ENCODE assay signal across 22 mouse cellular contexts in the genomic region with DNA sequence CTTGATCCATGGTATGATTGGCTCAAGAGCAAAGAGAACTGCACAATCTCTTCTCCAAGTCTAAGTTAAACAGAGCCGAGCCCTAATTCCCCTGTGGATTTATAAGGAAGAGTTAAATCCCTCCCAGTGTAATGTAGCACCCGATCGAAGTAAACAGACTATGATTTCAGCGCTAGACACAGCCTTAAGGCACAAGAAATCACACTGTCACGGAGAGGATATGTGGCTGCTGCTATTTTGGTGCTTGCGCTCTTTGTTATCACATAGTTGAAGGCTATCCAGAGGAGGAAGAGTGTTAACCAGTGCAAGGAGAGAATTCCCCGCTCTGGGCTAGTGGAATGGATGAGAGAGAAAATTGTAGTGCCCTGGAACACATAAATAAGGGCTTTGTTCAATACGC.
DNase-seq lines count a peak whose midpoint lies in the region; ATAC-seq lines count a peak whose summit lies in the region.
"Had no signal": no experiment of that assay in that cellular context is flagged by ENCODE, and none has a peak within 500 bp of the region (broad histone marks: within the 10 kb centered on the region; RNA-seq: fewer than 3 reads in every experiment).

No protein-coding gene starts in this region.

- no peaks in the 10 kb centered on the region for H3K9me3 ChIP-seq in heart, embryonic 14.5 days (ENCODE audit: control insufficient read depth, low read length)
- H3K9me3 ChIP-seq in stomach, embryonic 16.5 days (replicated peaks; ENCODE audit: control insufficient read depth, low read length), result no peaks in the 10 kb centered on the region
- H3K9me3 ChIP-seq: forebrain, embryonic 13.5 days; hindbrain, embryonic 12.5 days; limb, embryonic 10.5 days had no signal

- H3K27me3 ChIP-seq in heart, embryonic 14.5 days (ENCODE audit: control insufficient read depth, insufficient read depth, low read length), result no peaks in the 10 kb centered on the region
- no peaks in the 10 kb centered on the region for H3K27me3 ChIP-seq in stomach, embryonic 16.5 days (ENCODE audit: control insufficient read depth, insufficient read depth, low read length)
- H3K27me3 ChIP-seq: CH12.LX; forebrain, embryonic 13.5 days; hindbrain, embryonic 12.5 days had no signal

- no peak for ATAC-seq in heart, embryonic 14.5 days (ENCODE audit: insufficient number of reproducible peaks, insufficient read depth, low FRiP score, low read depth)
- peak; percentile 53; the same call in 1 of the 2 replicates for ATAC-seq in stomach, embryonic 16.5 days (ENCODE audit: insufficient read depth, low FRiP score)
- ATAC-seq: forebrain, embryonic 13.5 days; intestine, embryonic 16.5 days; liver, postnatal 0 days; midbrain, embryonic 16.5 days had no signal

- H3K4me1 ChIP-seq in heart, embryonic 14.5 days (ENCODE audit: control insufficient read depth in 2 of 2, insufficient read depth in 2 of 2, low read length in 2 of 2), result peaks cover 0 to 8% of the 10 kb centered on the region in 2 experiments; a peak in 1 of 4 replicates
- H3K4me1 ChIP-seq in stomach, embryonic 16.5 days (ENCODE audit: control insufficient read depth, insufficient read depth, low read length), result no peaks in the 10 kb centered on the region
- H3K4me1 ChIP-seq: forebrain, embryonic 13.5 days; hindbrain, embryonic 12.5 days; limb, embryonic 10.5 days had no signal

- peak overlapping the region in 1 of 2 experiments; percentile 10; a peak in 1 of 4 replicates for H3K4me3 ChIP-seq in heart, embryonic 14.5 days (ENCODE audit: control insufficient read depth in 1 of 2, insufficient read depth in 1 of 2, low read depth in 1 of 2, low read length in 2 of 2)
- H3K4me3 ChIP-seq in stomach, embryonic 16.5 days (replicated peaks; ENCODE audit: low read length), result no peak overlapping the region
- H3K4me3 ChIP-seq: erythroblast, embryonic 14.5 days; forebrain, embryonic 13.5 days; hindbrain, embryonic 12.5 days; limb, embryonic 10.5 days had no signal

- H3K9ac ChIP-seq in heart, embryonic 14.5 days (ENCODE audit: low read length), result peak overlapping the region; percentile 49; the same call in 1 of the 2 replicates
- no peak overlapping the region for H3K9ac ChIP-seq in stomach, embryonic 16.5 days (ENCODE audit: low read length)
- H3K9ac ChIP-seq: forebrain, embryonic 13.5 days; hindbrain, embryonic 12.5 days; liver, postnatal 0 days had no signal

- DNase-seq in heart, adult 18-20 months, result peak; percentile 42 to 48
- no peak for DNase-seq in heart, postnatal 4 days
- DNase-seq in heart, adult 8-10 months (ENCODE audit: low spot score), result peak; percentile 45
- no peak for DNase-seq in thymus, postnatal 0 days (ENCODE audit: low spot score)
- no peak for DNase-seq in adrenal gland, postnatal 4 days (ENCODE audit: low spot score in 2 of 2)
- DNase-seq: adrenal gland, postnatal 14 days; cerebellum, adult 11-12 months; kidney, postnatal 4 days; layer of hippocampus, adult 9-11 months; liver, postnatal 0 days; lung, postnatal 10 days; right cerebral cortex, postnatal 14 days; thymus, postnatal 4 days had no signal

- H3K4me2 ChIP-seq in heart, embryonic 14.5 days (ENCODE audit: low read length), result peak overlapping the region; percentile 54
- H3K4me2 ChIP-seq in stomach, embryonic 16.5 days (ENCODE audit: low read depth, low read length), result 0 out of 2 replicates have a peak overlapping the region, but pooled peaks have one; percentile 4
- H3K4me2 ChIP-seq: forebrain, embryonic 13.5 days; hindbrain, embryonic 12.5 days had no signal

- peak overlapping the region; percentile 39 to 42; a peak in 3 of 4 replicates for H3K27ac ChIP-seq in heart, embryonic 14.5 days (replicated peaks in 1 of 2; ENCODE audit: control insufficient read depth in 1 of 2, insufficient read depth in 1 of 2, low read depth in 2 of 2, low read length in 2 of 2)
- 0 out of 2 replicates have a peak overlapping the region, but pooled peaks have one; percentile 33 for H3K27ac ChIP-seq in stomach, embryonic 16.5 days (ENCODE audit: low read length)
- H3K27ac ChIP-seq: forebrain, embryonic 13.5 days; hindbrain, embryonic 12.5 days; limb, embryonic 10.5 days had no signal

- H3K36me3 ChIP-seq in heart, embryonic 14.5 days (ENCODE audit: control insufficient read depth, insufficient read depth, low read length), result no peaks in the 10 kb centered on the region
- H3K36me3 ChIP-seq in stomach, embryonic 16.5 days (ENCODE audit: control insufficient read depth, insufficient read depth, low read length), result no peaks in the 10 kb centered on the region
- H3K36me3 ChIP-seq: hindbrain, embryonic 12.5 days; limb, embryonic 10.5 days had no signal

- WGBS in heart, embryonic 14.5 days, result 20% methylated on average over 8 of the region's 8 CpGs
- WGBS in stomach, embryonic 16.5 days, result 50% methylated on average over 8 of the region's 8 CpGs

Comparison
In these comparisons a context has a peak if more than half of its experiments do, and no peak if none do; other contexts are left out.
1. DNase-seq: peak in heart, adult 18-20 months (2 of 2) and heart, adult 8-10 months (single experiment); none in heart, postnatal 4 days (single experiment), thymus, postnatal 0 days (single experiment) and adrenal gland, postnatal 4 days (0 of 2).